Mouse (Mus musculus) activated CD4-positive, CD25-positive, alpha-beta regulatory T cell, adult 9 weeks (primary cell): Measurements from ENCODE around the gene Adgrl3. TPM values are rescaled to one million over a fixed set of nuclear protein-coding genes. Genes with fewer than 3 reads are reported as not detected.

Experiments used
- polyA plus RNA-seq: library from polyadenylated mRNA; unstranded; fragments of 100-300 nt; shearing (Covaris generic); gene quantifications from one replicate; pipeline ENCODE4 v1.2.1, GENCODE M21; 2017

The Adgrl3 gene
- polyA plus RNA-seq: 0.43 TPM

DNA sequence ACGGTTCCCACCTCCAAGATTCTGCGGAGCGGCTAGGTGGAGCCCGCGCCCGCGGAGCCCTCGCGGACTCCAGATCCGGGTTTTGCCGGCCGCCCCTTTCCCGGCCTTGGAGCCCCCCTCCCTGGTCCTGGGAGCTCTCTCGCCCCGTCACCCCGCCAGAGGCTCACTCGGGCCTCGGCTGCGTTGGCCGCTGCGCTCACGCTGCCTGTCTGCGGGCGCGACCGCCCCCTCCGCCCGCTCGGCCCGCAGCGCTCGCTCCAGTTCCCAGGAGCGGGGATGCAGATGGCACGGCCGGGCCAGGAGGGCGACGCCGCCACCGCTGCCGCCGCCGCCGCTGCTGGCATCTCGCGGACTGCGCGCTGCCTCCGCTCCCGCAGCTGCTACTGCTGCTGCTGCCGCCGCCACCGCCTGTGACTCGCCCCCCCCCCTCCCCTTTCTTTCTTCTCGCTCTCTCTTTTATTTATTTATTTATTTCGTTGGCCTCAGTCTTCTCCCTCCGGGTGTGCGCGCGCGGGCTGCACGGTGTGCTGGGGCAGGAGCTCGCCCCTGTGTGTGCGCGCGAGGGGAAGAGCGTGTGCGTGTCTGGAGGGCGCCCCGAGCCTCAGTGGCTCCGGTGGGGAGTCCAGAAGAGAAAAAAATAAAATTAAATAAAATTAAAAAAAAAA is at the start of gene Adgrl3:
TSS of gene Adgrl3 (plus strand) at position 549 of the 665 bp plus-strand sequence.

